Mouse (Mus musculus) thymus, postnatal 0 days (tissue): Measurements from ENCODE around the gene D230025D16Rik. TPM values are rescaled to one million over a fixed set of nuclear protein-coding genes. Genes with fewer than 3 reads are reported as not detected.

Experiments used
- DNase-seq: peaks from one replicate; pipeline ENCODE4 v3.0.0-alpha.2; 2015; ENCODE audit warnings: low spot score
- polyA plus RNA-seq: library from polyadenylated mRNA; unstranded; fragments of >200 nt; fragmentation: Nextera tagmentation; extraction: Ambion mirVana; gene quantifications from 2 replicates; pipeline ENCODE4 v1.2.1, GENCODE M21; 2015

The D230025D16Rik gene
- polyA plus RNA-seq, 1 experiment from 2014 or later = 18.6 TPM

- DNase-seq = peak; percentile 41
These were observed 41.8 kb downstream of the D230025D16Rik start for GRCm38 (mm10) chr8:105266775-105267174.

GRCm38 (mm10) chr8:105268342-105269074 lies 43.6 kb downstream of the D230025D16Rik start:
- DNase-seq = no peak

GRCm38 (mm10) chr8:105269075-105269458 lies 44.1 kb downstream of the D230025D16Rik start:
- DNase-seq = no peak

GRCm38 (mm10) chr8:105269461-105269947 lies 44.6 kb downstream of the D230025D16Rik start, which contains the start of gene Hsf4:
Gene Hsf4, plus strand, starts transcription at chr8:105269801.
- no peak for DNase-seq

- no peak for DNase-seq
These were observed 45.4 kb downstream of the D230025D16Rik start for GRCm38 (mm10) chr8:105270101-105270915.

- DNase-seq = no peak
These were observed 45.9 kb downstream of the D230025D16Rik start for GRCm38 (mm10) chr8:105270916-105271186.

- DNase-seq = no peak
These were observed 50.4 kb downstream of the D230025D16Rik start for GRCm38 (mm10) chr8:105275387-105275786.

- no peak for DNase-seq
These were observed 50.9 kb downstream of the D230025D16Rik start, which contains the start of gene Nol3 for GRCm38 (mm10) chr8:105275840-105276239. Gene Nol3, plus strand, starts transcription at chr8:105276140.

- DNase-seq = peak; percentile 32
These were observed 51.6 kb downstream of the D230025D16Rik start for GRCm38 (mm10) chr8:105276292-105277120.

- no peak for DNase-seq
These were observed 54.0 kb downstream of the D230025D16Rik start for GRCm38 (mm10) chr8:105278911-105279334.

GRCm38 (mm10) chr8:105280567-105280966 lies 55.6 kb downstream of the D230025D16Rik start:
- DNase-seq = no peak

GRCm38 (mm10) chr8:105281821-105282220 lies 56.9 kb downstream of the D230025D16Rik start:
- DNase-seq = no peak

- DNase-seq = no peak
These were observed 57.3 kb downstream of the D230025D16Rik start for GRCm38 (mm10) chr8:105282239-105282638.

GRCm38 (mm10) chr8:105283074-105283473 lies 58.1 kb downstream of the D230025D16Rik start:
- peak; percentile 72 for DNase-seq

GRCm38 (mm10) chr8:105285514-105285913 lies 60.6 kb downstream of the D230025D16Rik start:
- DNase-seq = no peak

- no peak for DNase-seq
These were observed 62.0 kb downstream of the D230025D16Rik start for GRCm38 (mm10) chr8:105286907-105287306.

- no peak for DNase-seq
These were observed 63.3 kb downstream of the D230025D16Rik start for GRCm38 (mm10) chr8:105288231-105288630.

GRCm38 (mm10) chr8:105288958-105289732 lies 64.2 kb downstream of the D230025D16Rik start:
- peak; percentile 97 for DNase-seq

- DNase-seq = peak; percentile 62
These were observed 65.0 kb downstream of the D230025D16Rik start, which contains the start of gene 4931428F04Rik for GRCm38 (mm10) chr8:105289805-105290460. Gene 4931428F04Rik, minus strand, starts transcription at chr8:105289864.
